10 mouse cellular contexts compared by ENCODE assay signal in genomic region chr11:62069554-62069953, GRCm38 (mm10).
DNase-seq lines count a peak whose midpoint lies in the region; TF ChIP-seq lines count a peak whose summit lies in the region.
"Had no signal": no experiment of that assay in that cellular context is flagged by ENCODE, and none has a peak within 500 bp of the region (broad histone marks: within the 10 kb centered on the region; RNA-seq: fewer than 3 reads in every experiment).

No protein-coding gene starts in this region.

- no peak for TF ChIP-seq CTCF in kidney, adult 2 months (conservative IDR thresholded peaks at IDR 0.05; ENCODE audit: insufficient read depth, insufficient read length, low read depth, low read length)

- no peak for TF ChIP-seq POLR2A in kidney, adult 2 months (IDR thresholded peaks at IDR 0.05; ENCODE audit: low read depth, low read length)

- H3K27me3 ChIP-seq in kidney, adult 2 months (replicated peaks; ENCODE audit: control insufficient read depth, insufficient read depth, low read length), result no peaks in the 10 kb centered on the region
- H3K27me3 ChIP-seq: limb, embryonic 13.5 days had no signal

- no peaks in the 10 kb centered on the region for H3K36me3 ChIP-seq in kidney, adult 2 months (ENCODE audit: control insufficient read depth, insufficient read depth, low read length)
- H3K36me3 ChIP-seq: limb, embryonic 13.5 days had no signal

- H3K4me1 ChIP-seq in kidney, adult 2 months (ENCODE audit: control insufficient read depth, insufficient read depth, low read length), result no peaks in the 10 kb centered on the region
- H3K4me1 ChIP-seq: limb, embryonic 13.5 days had no signal

- WGBS in kidney, adult 2 months, result 88% methylated on average over 2 of the region's 2 CpGs

- no peak overlapping the region for H3K4me3 ChIP-seq in kidney, adult 2 months (ENCODE audit: insufficient read depth, low read depth, low read length)
- H3K4me3 ChIP-seq: limb, embryonic 13.5 days had no signal

- peak; percentile 51 to 59 for DNase-seq in cerebellum, adult 18-20 months
- DNase-seq in cerebellum, adult 11 months, result no peak
- no peak for DNase-seq in kidney, adult 2 months
- DNase-seq in kidney, postnatal 36 days, result no peak
- peak; percentile 14 for DNase-seq in right cerebral cortex, postnatal 4 days
- DNase-seq in right cerebral cortex, postnatal 14 days, result no peak
- no peak for DNase-seq in adrenal gland, adult 8-10 months
- no peak for DNase-seq in lung, postnatal 36 days
- DNase-seq: kidney, postnatal 4 days had no signal

- peak overlapping the region; percentile 16; the same call in 1 of the 2 replicates for H3K27ac ChIP-seq in kidney, adult 2 months (ENCODE audit: insufficient read depth, low read depth, low read length)
- H3K27ac ChIP-seq: limb, embryonic 13.5 days had no signal

Comparison
In these comparisons a context has a peak if more than half of its experiments do, and no peak if none do; other contexts are left out.
1. DNase-seq: peak in cerebellum, adult 18-20 months (2 of 2) and right cerebral cortex, postnatal 4 days (single experiment); none in cerebellum, adult 11 months (single experiment), kidney, adult 2 months (single experiment), kidney, postnatal 36 days (0 of 2), right cerebral cortex, postnatal 14 days (single experiment), adrenal gland, adult 8-10 months (single experiment) and lung, postnatal 36 days (single experiment).